Mouse (Mus musculus) lung, postnatal 25 days (tissue): ENCODE results near the gene Gm4924.

Source experiments
- DNase-seq: peaks from one replicate; pipeline ENCODE4 v3.0.0; 2022; ENCODE audit warnings: low spot score

The Gm4924 gene

DNA sequence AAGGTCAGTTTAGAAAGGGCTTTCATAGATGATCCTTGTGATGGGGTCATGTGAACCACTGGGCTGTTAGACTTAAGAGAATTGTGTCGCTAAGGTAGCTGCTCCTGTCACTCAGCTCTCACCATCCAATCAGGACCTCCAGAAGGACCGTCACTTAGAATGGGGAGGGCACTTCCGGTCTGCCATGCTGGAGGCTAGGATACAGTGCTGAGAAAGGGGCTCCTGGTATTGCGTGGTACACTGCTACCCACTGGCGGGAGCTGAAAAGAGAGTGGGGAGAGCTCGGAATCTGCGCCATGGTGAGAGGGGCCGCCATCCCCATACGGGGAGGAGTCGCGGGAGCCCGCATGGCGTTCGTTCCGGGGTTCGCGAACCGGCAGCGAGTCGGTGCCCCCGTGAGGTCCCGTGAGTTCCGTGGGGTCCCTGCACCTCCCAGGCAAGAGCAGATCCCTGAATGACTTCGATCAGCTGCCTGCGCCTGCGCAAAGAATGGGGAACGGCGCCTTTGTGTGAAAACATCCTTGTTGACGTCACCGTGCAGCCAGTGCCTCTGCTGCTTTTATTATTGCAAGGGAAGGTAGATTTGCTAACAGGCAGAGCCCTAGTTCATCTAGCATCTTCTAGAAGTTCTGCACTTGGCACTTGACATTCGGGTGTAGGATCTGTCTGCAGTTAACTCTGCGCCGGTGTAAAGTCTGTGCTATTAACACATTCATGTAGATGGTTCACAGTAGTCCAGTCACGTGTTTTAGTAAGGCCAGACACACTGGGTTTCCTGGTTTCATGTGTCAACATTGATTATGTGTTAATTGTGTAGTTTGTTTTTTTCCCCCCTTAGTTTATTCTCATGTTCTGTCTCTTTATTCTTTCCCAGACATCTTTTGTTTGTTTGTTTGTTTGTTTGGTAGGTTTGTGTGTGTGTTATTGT is at the start of gene Gm4924:
Gene Gm4924 (plus strand): TSS at position 173 of the 928 bp plus-strand sequence.
- DNase-seq: peak; percentile 86

DNA sequence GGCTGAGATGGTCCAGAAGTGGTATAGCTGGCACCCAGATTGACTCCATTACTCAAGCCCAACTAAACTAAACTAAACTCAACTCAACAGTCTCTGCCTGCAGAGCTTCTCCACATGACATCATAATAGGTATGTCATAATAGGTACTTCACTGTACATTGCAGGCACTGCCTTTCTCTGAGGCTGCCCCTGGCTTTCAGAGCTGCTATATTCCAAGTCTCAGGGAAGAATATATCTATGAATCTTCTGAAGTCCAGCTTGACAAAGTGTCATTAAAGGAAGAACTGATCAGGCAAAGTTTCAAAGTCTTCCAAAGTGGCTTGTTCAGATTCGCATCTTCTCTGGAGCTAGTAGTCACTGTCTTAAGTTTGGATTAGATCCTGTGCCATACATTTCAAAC is 37.6 kb upstream of the Gm4924 start, which contains the start of gene 4932415D10Rik:
Gene 4932415D10Rik (minus strand): TSS at position 101 of the 400 bp plus-strand sequence.
- DNase-seq: no peak

- no peak for DNase-seq
These were observed 33.9 kb upstream of the Gm4924 start for GRCm38 (mm10) chr10:82320134-82320533.

DNA sequence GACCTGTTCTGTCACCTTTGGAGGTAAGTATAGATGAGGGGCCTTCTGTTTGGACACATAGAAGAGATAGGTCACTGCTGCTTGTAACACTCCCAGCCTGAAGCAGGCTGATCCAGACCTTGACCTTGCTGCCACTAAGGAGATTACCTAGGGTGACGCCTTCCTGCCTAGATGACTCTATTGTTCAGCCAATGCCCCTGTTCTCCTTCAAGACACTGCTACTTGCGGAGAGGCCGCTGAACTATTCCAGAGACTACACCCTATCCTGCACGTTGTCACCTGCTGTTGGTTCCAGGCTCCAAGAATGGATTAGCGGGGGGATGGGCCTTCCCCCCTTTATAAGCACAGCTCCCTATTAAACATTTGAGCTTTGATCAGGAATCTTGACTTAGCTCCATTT is 24.2 kb upstream of the Gm4924 start:
- DNase-seq: no peak

GRCm38 (mm10) chr10:82355401-82355800 is 1.3 kb downstream of the Gm4924 start:
- no peak for DNase-seq

DNA sequence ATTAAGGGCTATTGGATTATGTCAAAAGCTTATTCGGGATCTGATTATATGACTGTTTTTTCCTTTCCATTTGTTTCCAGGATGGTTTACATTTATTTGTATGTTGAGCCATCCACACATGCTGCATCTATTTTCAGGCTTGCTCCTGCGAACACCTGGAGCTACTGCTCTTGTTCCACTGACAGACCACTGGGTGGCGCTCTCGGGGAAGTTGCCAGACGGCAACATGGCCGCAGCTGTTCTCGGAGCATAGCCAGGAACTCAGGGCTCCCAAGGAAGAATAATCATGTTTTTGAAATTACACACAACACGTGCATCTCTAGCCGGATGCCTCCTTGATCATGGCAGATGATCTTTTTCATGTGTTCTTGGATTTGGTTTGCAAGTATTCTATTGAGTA is 7.9 kb downstream of the Gm4924 start:
- no peak for DNase-seq

GRCm38 (mm10) chr10:82382992-82383391 is 28.9 kb downstream of the Gm4924 start:
- no peak for DNase-seq

DNA sequence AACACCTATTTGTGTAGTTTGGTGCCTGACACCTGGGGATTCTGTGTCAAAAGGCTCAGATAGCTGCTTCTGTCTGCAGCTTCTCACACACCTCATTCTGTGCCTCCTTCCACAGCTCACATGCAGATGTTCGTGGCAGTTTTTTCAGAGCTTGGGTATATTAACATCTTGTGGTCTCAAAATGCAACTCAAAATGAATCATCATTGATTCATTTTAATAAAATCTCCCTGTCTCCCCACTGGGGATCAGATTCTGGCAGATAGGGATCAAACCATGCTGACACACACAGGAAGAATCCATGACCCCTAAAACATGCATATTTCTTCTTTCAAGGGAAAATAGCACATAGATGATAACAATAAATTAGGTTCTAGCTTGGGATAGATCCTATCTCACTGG is 55.5 kb downstream of the Gm4924 start:
- no peak for DNase-seq

GRCm38 (mm10) chr10:82423631-82424030 is 69.6 kb downstream of the Gm4924 start:
- DNase-seq: no peak
